Mouse (Mus musculus): Measurements from ENCODE around the gene Npepps.

- TF ChIP-seq CTCF (IDR thresholded peaks at IDR 0.05; ENCODE audit: control insufficient read depth, insufficient read depth, insufficient read length), result no peak
- peak; percentile 96 for TF ChIP-seq MAX (IDR thresholded peaks at IDR 0.05)
- no peak for TF ChIP-seq CEBPB (IDR thresholded peaks at IDR 0.05; ENCODE audit: low read depth)
- no peak for TF ChIP-seq FOSL1 (IDR thresholded peaks at IDR 0.05; ENCODE audit: insufficient read depth, low read length, poor library complexity, severe bottlenecking)
These were observed 93.3 kb downstream of the Npepps start for GRCm38 (mm10) chr11:97186947-97187763.
